Mouse (Mus musculus) small intestine, adult 2 months (tissue): ENCODE results near the gene Map3k6. TPM values are rescaled to one million over a fixed set of nuclear protein-coding genes. Genes with fewer than 3 reads are reported as not detected.

Experiments used
- H3K27ac ChIP-seq: fragments of 200-500 bp; 2 replicates; pipeline ENCODE4 v1.5.1; 2012; ENCODE audit warnings: low read depth, low read length, control low read depth, inconsistent platforms; ENCODE audit not compliant: insufficient read depth
- H3K27me3 ChIP-seq: fragments of 200-500 bp; 2 replicates; pipeline ENCODE4 v1.6.1; 2012; ENCODE audit warnings: mild to moderate bottlenecking, moderate library complexity, low read length, inconsistent platforms; ENCODE audit not compliant: control insufficient read depth, insufficient read depth
- H3K36me3 ChIP-seq: fragments of 200-500 bp; 2 replicates; pipeline ENCODE4 v1.6.1; 2012; ENCODE audit warnings: mild to moderate bottlenecking, low read length, control low read depth, inconsistent platforms; ENCODE audit not compliant: control insufficient read depth, insufficient read depth
- H3K4me1 ChIP-seq: fragments of 200-500 bp; 2 replicates; pipeline ENCODE4 v1.6.1; 2012; ENCODE audit warnings: low read length, inconsistent platforms, mixed read lengths; ENCODE audit not compliant: control insufficient read depth, insufficient read depth, insufficient read length
- H3K4me3 ChIP-seq: fragments of 200-500 bp; 2 replicates; pipeline ENCODE4 v1.5.1; 2012; ENCODE audit warnings: low read depth, mild to moderate bottlenecking, control low read depth, inconsistent platforms, low read length, moderate library complexity
- CTCF ChIP-seq: fragments of 200-500 bp; IDR thresholded peaks from 2 replicates; pipeline ENCODE4 v1.5.1; 2012; ENCODE audit warnings: low read depth, mild to moderate bottlenecking, control low read depth, inconsistent platforms, low read length, moderate library complexity, mixed read lengths; ENCODE audit not compliant: insufficient replicate concordance, insufficient read length; ENCODE audit errors: extremely low read depth
- POLR2A ChIP-seq: fragments of 200-500 bp; IDR thresholded peaks from 2 replicates; pipeline ENCODE4 v1.6.1; 2012; ENCODE audit warnings: low read depth, mild to moderate bottlenecking, control low read depth, inconsistent platforms, low read length, moderate library complexity
- WGBS: fragments of 180-500 bp; shearing (Covaris S2); methylation state at CpG from one replicate; pipeline ENCODE4 v1.1.7; 2018; 5-methylcytosine and 5-hydroxymethylcytosine counted together
- polyA plus RNA-seq: library from polyadenylated mRNA; depleted of rRNA; stranded (reverse); fragments of >200 nt; gene quantifications from 2 replicates; pipeline ENCODE4 v1.2.3, GENCODE M21; 2012

The Map3k6 gene
- polyA plus RNA-seq, 1 experiment, result 75.5 TPM

GRCm38 (mm10) chr4:133209366-133209765 lies 31.3 kb upstream of the Map3k6 start:
- Histone ChIP-seq H3K36me3 (no peaks in the 10 kb centered on the region), H3K4me1 (peaks cover 11% of the 10 kb centered on the region), H3K27ac (no peak overlapping the region), H3K27me3 (peaks cover 2% of the 10 kb centered on the region; the same call in 1 of the 2 replicates), H3K4me3 (no peak overlapping the region)
- TF ChIP-seq POLR2A, result no peak
- TF ChIP-seq CTCF, result peak; percentile 92
- 3% methylated on average over 11 of the region's 11 CpGs for WGBS

- 91% methylated on average over 24 of the region's 24 CpGs for WGBS
- Histone ChIP-seq H3K4me3 (no peak overlapping the region), H3K27ac (no peak overlapping the region), H3K36me3 (no peaks in the 10 kb centered on the region), H3K4me1 (peaks cover 11% of the 10 kb centered on the region), H3K27me3 (peaks cover 2% of the 10 kb centered on the region; the same call in 1 of the 2 replicates)
- no peak for TF ChIP-seq CTCF
- TF ChIP-seq POLR2A, result no peak
Measured at GRCm38 (mm10) chr4:133210023-133210787, 30.4 kb upstream of the Map3k6 start.

GRCm38 (mm10) chr4:133210788-133211390 lies 29.7 kb upstream of the Map3k6 start:
- Histone ChIP-seq H3K27me3 (peaks cover 2% of the 10 kb centered on the region; the same call in 1 of the 2 replicates), H3K4me3 (no peak overlapping the region), H3K27ac (no peak overlapping the region), H3K36me3 (no peaks in the 10 kb centered on the region), H3K4me1 (peaks cover 11% of the 10 kb centered on the region)
- 94% methylated on average over 19 of the region's 19 CpGs for WGBS
- TF ChIP-seq POLR2A, result no peak

- Histone ChIP-seq H3K4me1 (peaks cover 11% of the 10 kb centered on the region), H3K27ac (no peak within 1 kb of the TSS), H3K4me3 (peak within 1 kb of the TSS; percentile 70), H3K27me3 (peaks cover 2% of the 10 kb centered on the region; the same call in 1 of the 2 replicates), H3K36me3 (no peaks in the 10 kb centered on the region)
- WGBS, result 4% methylated on average over 48 of the region's 52 CpGs
- TF ChIP-seq CTCF (no peak), POLR2A (no peak)
Measured at GRCm38 (mm10) chr4:133211751-133212561, 28.7 kb upstream of the Map3k6 start, which contains the start of the genes Cd164l2 and Gpr3. Gene Cd164l2 (plus strand): TSS chr4:133212131. Gene Gpr3 (minus strand): TSS chr4:133212536.

GRCm38 (mm10) chr4:133212562-133213267 lies 27.9 kb upstream of the Map3k6 start:
- H3K27me3 ChIP-seq, result peaks cover 2% of the 10 kb centered on the region; the same call in 1 of the 2 replicates
- no peaks in the 10 kb centered on the region for H3K36me3 ChIP-seq
- WGBS, result 2% methylated on average over 44 of the region's 44 CpGs
- no peak for TF ChIP-seq POLR2A
- peak; percentile 28; the same call in 1 of the 2 replicates for TF ChIP-seq CTCF
- peaks cover 11% of the 10 kb centered on the region for H3K4me1 ChIP-seq
- peak overlapping the region; percentile 70 for H3K4me3 ChIP-seq
- no peak overlapping the region for H3K27ac ChIP-seq

- WGBS, result 3% methylated on average over 9 of the region's 9 CpGs
- peaks cover 11% of the 10 kb centered on the region for H3K4me1 ChIP-seq
- no peaks in the 10 kb centered on the region for H3K36me3 ChIP-seq
- TF ChIP-seq CTCF, result 0 out of 2 replicates have a peak, but pooled peaks have one; percentile 13
- TF ChIP-seq POLR2A, result no peak
- H3K27me3 ChIP-seq, result peaks cover 2% of the 10 kb centered on the region; the same call in 1 of the 2 replicates
- H3K27ac ChIP-seq, result no peak overlapping the region
- no peak overlapping the region; the same call in 1 of the 2 replicates for H3K4me3 ChIP-seq
Measured at GRCm38 (mm10) chr4:133213268-133213590, 27.4 kb upstream of the Map3k6 start.
